Mouse (Mus musculus): Measurements from ENCODE around the gene Aadacl2.
A peak's percentile ranks its signal among the peaks of the same experiment; 100 is the strongest.

The Aadacl2 gene

GRCm38 (mm10) chr3:60006443-60006842, at the start of gene Aadacl2:
Aadacl2 (plus strand) TSS chr3:60006743.
- no peak for DNase-seq

GRCm38 (mm10) chr3:59970891-59971290, 35.7 kb upstream of the Aadacl2 start:
- no peak for DNase-seq

GRCm38 (mm10) chr3:59974591-59974990, 32.0 kb upstream of the Aadacl2 start:
- no peak for DNase-seq

DNA sequence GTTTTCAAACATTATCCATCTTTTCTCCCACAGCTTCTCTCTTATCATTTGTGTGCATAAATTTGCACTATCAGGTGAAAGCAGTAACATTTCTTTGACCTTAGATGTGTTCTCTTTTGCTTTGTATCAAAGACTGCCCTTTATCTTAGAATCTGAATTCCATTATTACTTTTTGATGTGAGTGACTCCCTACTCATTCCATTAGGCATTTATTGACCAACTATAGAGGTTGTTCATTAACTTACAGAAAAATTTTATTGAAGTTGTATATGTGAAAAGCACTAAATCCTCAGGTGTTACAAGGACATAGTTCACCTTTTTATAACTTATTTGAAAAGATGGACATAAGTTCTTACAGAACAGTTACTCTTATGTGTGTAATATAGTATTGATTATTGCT, 2.9 kb upstream of the Aadacl2 start:
- no peak for DNase-seq

DNA sequence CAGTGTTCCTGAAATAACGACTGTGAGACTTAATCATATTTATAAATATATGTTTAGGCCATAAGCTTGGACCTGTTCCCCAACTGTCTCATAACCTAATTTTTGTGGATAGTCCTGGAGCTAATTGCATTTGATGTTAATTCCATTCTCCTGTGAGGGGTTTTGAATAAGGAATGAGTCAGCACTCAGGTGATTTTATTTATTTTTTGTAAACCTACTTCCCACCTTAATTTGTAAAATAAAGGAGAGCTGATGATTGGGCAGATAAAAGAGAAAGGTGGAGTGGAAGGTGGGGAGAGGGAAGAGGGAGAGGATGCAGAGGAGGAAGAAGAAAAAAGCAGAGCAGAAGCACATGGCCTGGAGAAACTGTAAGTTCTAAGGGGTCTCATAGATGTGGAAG, 18.9 kb downstream of the Aadacl2 start, which contains the start of gene Aadac:
TSS of gene Aadac (plus strand) at position 301 of the 400 bp plus-strand sequence.
- DNase-seq: no peak

DNA sequence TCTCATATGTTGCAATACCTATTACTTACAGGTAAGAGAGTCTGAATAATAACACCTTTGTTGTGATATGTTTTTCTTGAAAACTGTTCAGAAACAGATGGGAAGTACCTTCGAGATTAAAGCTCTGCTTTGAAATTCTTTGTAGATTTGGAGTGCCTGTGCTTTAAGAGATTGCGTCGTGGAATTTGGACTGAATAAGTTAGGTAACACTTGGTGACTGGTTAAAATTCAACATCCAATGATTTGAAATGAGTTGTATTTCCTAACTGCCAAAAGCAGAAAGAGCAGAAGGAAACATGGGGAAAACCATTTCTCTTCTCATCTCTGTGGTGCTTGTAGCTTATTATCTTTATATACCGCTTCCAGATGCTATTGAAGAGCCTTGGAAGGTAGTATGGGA, 25.0 kb downstream of the Aadacl2 start:
- DNase-seq: peak; percentile 37

GRCm38 (mm10) chr3:60046221-60046913, 39.8 kb downstream of the Aadacl2 start:
- peak; percentile 10 for DNase-seq

- no peak for DNase-seq
Observed at GRCm38 (mm10) chr3:60053231-60053927, 46.8 kb downstream of the Aadacl2 start.

- DNase-seq: no peak
Observed at GRCm38 (mm10) chr3:60053931-60054330, 47.4 kb downstream of the Aadacl2 start.

DNA sequence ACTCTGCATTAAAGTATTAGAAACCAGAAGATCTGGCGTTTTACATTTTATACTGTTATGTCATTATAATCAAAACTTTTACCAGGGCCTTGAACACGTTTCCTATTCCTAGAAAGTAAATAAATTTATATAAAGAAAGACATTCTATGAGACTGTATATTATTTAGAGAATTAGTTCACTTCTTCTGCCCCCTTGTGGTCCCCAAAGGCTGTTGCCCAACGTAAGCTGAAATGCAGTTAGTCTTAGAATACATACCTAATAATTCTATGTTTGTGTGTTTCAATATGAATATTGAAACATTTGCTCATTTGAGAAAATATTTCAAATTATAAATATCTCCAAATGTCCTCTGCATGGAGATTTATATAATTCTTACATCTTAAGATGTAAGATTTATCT, 49.9 kb downstream of the Aadacl2 start:
- DNase-seq: peak; percentile 7

DNA sequence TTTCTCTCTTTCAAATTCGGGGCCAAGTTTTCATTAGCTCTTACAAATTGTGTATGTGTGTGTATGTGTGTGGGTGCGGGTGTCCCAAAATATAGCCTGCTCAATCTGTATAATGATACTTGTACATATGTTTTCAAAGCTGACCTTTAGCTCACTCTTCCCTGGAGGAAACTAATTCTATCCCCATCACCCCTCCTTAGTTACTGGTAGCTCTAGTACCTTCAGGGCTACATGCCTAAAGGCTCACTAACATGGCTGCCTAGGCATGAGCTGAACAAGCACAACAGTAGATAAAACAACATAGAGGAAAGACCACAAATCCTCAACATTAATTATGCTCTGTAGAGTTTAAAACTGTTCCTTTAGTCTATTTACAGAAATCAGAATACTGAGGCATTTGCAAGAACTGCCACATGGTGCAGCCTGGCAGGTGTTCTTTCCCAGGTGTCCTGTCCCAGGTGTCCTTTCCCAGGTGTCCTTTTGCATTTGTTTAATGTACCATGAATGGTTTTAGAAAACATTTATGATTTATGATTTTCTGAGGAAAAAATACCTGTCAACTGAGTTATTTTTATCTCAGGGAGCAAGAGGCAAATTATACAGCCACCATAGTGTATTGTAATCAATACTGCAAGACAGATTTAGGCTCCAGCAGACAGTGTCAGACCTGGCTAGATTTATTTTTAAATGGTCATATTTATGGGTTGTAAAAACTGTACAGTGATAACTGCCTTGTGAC, 50.7 kb downstream of the Aadacl2 start:
- DNase-seq: no peak

DNA sequence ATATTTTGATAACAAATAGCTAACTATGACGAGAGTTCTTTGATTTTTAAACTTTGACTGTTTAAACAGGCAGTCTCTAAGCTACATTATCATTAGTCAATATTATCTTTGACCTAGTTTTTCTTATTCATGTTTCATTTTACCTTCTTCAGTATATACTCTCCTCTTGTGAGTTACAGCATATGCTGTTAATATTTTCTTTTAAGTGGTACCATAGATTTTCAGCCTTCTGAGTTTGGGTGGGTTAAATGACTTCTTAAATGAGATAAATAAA, 51.2 kb downstream of the Aadacl2 start:
- DNase-seq: no peak
